Comparison of ENCODE assay signal across 23 mouse cellular contexts in the genomic region with DNA sequence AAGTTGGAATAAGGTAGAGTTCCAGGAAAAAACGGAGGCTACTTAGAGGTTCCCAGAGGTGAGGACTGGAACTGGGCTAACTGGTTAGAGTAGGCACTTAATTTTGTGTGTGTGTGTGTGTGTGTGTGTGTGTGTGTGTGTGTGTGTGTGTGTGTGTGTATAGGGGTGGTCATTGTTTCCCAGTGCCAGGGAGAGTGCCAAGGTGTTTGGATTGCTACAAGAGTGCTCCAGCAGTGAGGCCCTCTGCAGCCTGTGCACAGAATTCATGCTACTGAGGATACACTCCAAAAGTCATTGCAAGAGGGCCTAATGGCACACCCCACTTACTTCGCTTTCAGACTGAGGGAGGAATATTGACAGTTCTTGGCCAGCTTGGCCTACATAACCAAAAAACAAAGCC. TPM values are rescaled to one million over a fixed set of nuclear protein-coding genes. Genes with fewer than 3 reads are reported as not detected.
"Had no signal": no experiment of that assay in that cellular context is flagged by ENCODE, and none has a peak within 500 bp of the region (broad histone marks: within the 10 kb centered on the region; RNA-seq: fewer than 3 reads in every experiment).

No protein-coding gene starts in this region.

- H3K36me3 ChIP-seq: limb, embryonic 10.5 days; limb, embryonic 13.5 days; liver, embryonic 12.5 days; liver, embryonic 15.5 days; midbrain, embryonic 12.5 days; neural tube, embryonic 12.5 days had no signal

- H3K9ac ChIP-seq: limb, embryonic 13.5 days; liver, embryonic 12.5 days; liver, embryonic 15.5 days; midbrain, embryonic 12.5 days; midbrain, embryonic 15.5 days; neural tube, embryonic 12.5 days; neural tube, embryonic 15.5 days had no signal

- H3K27ac ChIP-seq: limb, embryonic 10.5 days; limb, embryonic 13.5 days; liver, embryonic 12.5 days; liver, embryonic 15.5 days; macrophage; midbrain, embryonic 12.5 days; midbrain, embryonic 15.5 days; neural tube, embryonic 12.5 days; neural tube, embryonic 15.5 days had no signal

- H3K4me3 ChIP-seq: left cerebral cortex, adult 2 months; limb, embryonic 10.5 days; limb, embryonic 13.5 days; liver, embryonic 12.5 days; liver, embryonic 15.5 days; midbrain, embryonic 12.5 days; midbrain, embryonic 15.5 days; neural tube, embryonic 12.5 days; neural tube, embryonic 15.5 days had no signal

- DNase-seq: kidney, adult 18-20 months; kidney, adult 9 months; kidney, postnatal 14 days; kidney, postnatal 4 days; layer of hippocampus, postnatal 36 days; liver; right cerebral cortex, adult 18-20 months; right cerebral cortex, postnatal 14 days; right cerebral cortex, postnatal 4 days; thymus, postnatal 36 days had no signal

- H3K9me3 ChIP-seq: limb, embryonic 10.5 days; limb, embryonic 13.5 days; liver, embryonic 12.5 days; liver, embryonic 15.5 days; midbrain, embryonic 12.5 days; midbrain, embryonic 15.5 days; neural tube, embryonic 12.5 days; neural tube, embryonic 15.5 days had no signal

- ATAC-seq: inflammation-experienced regulatory T-cells, adult 6 months; intestine, embryonic 16.5 days; liver, embryonic 12.5 days; midbrain, embryonic 15.5 days had no signal

- H3K4me2 ChIP-seq: limb, embryonic 13.5 days; liver, embryonic 12.5 days; liver, embryonic 15.5 days; midbrain, embryonic 12.5 days; midbrain, embryonic 15.5 days; neural tube, embryonic 12.5 days; neural tube, embryonic 15.5 days had no signal

RNA-seq across cellular contexts. Expression of a gene that starts 4.2 kb away (rescaled TPM):
- total RNA-seq: megakaryocyte, adult 5-6 weeks had no signal
- polyA plus RNA-seq: liver, embryonic 15.5 days; macrophage had no signal

RNA-seq across cellular contexts. Expression of a gene that starts 10.0 kb away (rescaled TPM):
- total RNA-seq: megakaryocyte, adult 5-6 weeks had no signal
- polyA plus RNA-seq: inflammation-experienced regulatory T-cells, adult 6 months; macrophage had no signal
